Mouse (Mus musculus) hindbrain, embryonic 11.5 days (tissue): ENCODE measurements around the gene Zfp91. TPM values are rescaled to one million over a fixed set of nuclear protein-coding genes. Genes with fewer than 3 reads are reported as not detected.
A peak's percentile ranks its signal among the peaks of the same experiment; 100 is the strongest.

Experiments used
- ATAC-seq: fragments of 200-750 bp; cut with Nextera tagmentation; 2 replicates; pipeline ENCODE4 v1.8.0; 2017; ENCODE audit warnings: mild to moderate bottlenecking, moderate TSS enrichment, moderate library complexity; ENCODE audit not compliant: low FRiP score
- DNase-seq: peaks from one replicate; pipeline ENCODE4 v3.0.0-alpha.2; 2015; ENCODE audit warnings: low spot score
- H3K27ac ChIP-seq: fragments of 300-500 bp; sonication (generic); 2 replicates; pipeline ENCODE4 v1.5.1; 2014; ENCODE audit warnings: mild to moderate bottlenecking, low read depth, low read length
- H3K27me3 ChIP-seq: fragments of 300-500 bp; sonication (generic); 2 replicates; pipeline ENCODE4 v1.6.1; 2014; ENCODE audit warnings: mild to moderate bottlenecking, low read length, moderate library complexity, mixed read lengths; ENCODE audit not compliant: control insufficient read depth, insufficient read depth
- H3K36me3 ChIP-seq: fragments of 300-500 bp; sonication (generic); 2 replicates; pipeline ENCODE4 v1.6.1; 2014; ENCODE audit warnings: mild to moderate bottlenecking, low read length, moderate library complexity, mixed read lengths; ENCODE audit not compliant: control insufficient read depth, insufficient read depth
- H3K4me1 ChIP-seq: fragments of 300-500 bp; sonication (generic); replicated peaks from 2 replicates; pipeline ENCODE4 v1.6.1; 2014; ENCODE audit warnings: low read length, mixed read lengths; ENCODE audit not compliant: control insufficient read depth, insufficient read depth
- H3K4me2 ChIP-seq: fragments of 300-500 bp; sonication (generic); replicated peaks from 2 replicates; pipeline ENCODE4 v1.6.1; 2014; ENCODE audit warnings: mild to moderate bottlenecking, low read depth, low read length
- H3K4me3 ChIP-seq: fragments of 300-500 bp; sonication (generic); 2 replicates; pipeline ENCODE4 v1.5.1; 2014; ENCODE audit warnings: low read depth, low read length
- H3K9ac ChIP-seq: fragments of 300-500 bp; sonication (generic); 2 replicates; pipeline ENCODE4 v1.6.1; 2014; ENCODE audit warnings: low read depth, low read length
- H3K9me3 ChIP-seq: fragments of 300-500 bp; sonication (generic); 2 replicates; pipeline ENCODE4 v1.6.1; 2016; ENCODE audit warnings: low read length; ENCODE audit not compliant: control insufficient read depth
- WGBS: fragments of 180-500 bp; shearing (Covaris S2); extraction: QIAGEN DNeasy Blood & Tissue Kit; methylation state at CpG from one replicate; pipeline ENCODE4 v1.1.7; 2014; 5-methylcytosine and 5-hydroxymethylcytosine counted together
- polyA plus RNA-seq: library from polyadenylated mRNA; unstranded; fragments of >200 nt; fragmentation: Nextera tagmentation; extraction: Ambion mirVana; gene quantifications from 2 replicates; pipeline ENCODE4 v1.2.1, GENCODE M21; 2014

Gene Zfp91
- 12.2 and 15.8 TPM in 2 replicates for polyA plus RNA-seq

GRCm38 (mm10) chr19:12795511-12796327, at the start of gene Zfp91, which contains the start of gene Lpxn:
Gene Zfp91 (minus strand): TSS chr19:12796126.
Gene Lpxn (plus strand): TSS chr19:12796193.
- no peaks in the 10 kb centered on the region for H3K36me3 ChIP-seq
- H3K27me3 ChIP-seq, result no peaks in the 10 kb centered on the region
- ATAC-seq (peak; percentile 95), DNase-seq (peak; percentile 97)
- peak within 1 kb of the TSS; percentile 97 for H3K9ac ChIP-seq
- H3K4me3 ChIP-seq, result peak within 1 kb of the TSS; percentile 81
- H3K4me2 ChIP-seq, result peak within 1 kb of the TSS; percentile 69
- no peaks in the 10 kb centered on the region; the same call in 1 of the 2 replicates for H3K4me1 ChIP-seq
- no peaks in the 10 kb centered on the region for H3K9me3 ChIP-seq
- peak within 1 kb of the TSS; percentile 99 for H3K27ac ChIP-seq
- WGBS, result under 1% methylated on average over 44 of the region's 76 CpGs

- H3K27ac ChIP-seq, result no peak overlapping the region
These were observed 42.6 kb upstream of the Zfp91 start for GRCm38 (mm10) chr19:12838507-12838906.

GRCm38 (mm10) chr19:12833625-12834024, 37.7 kb upstream of the Zfp91 start:
- no peak overlapping the region for H3K4me2 ChIP-seq
- no peaks in the 10 kb centered on the region for H3K4me1 ChIP-seq
- no peaks in the 10 kb centered on the region for H3K27me3 ChIP-seq
- ATAC-seq (no peak), DNase-seq (no peak)
- H3K4me3 ChIP-seq, result no peak overlapping the region
- no peak overlapping the region for H3K9ac ChIP-seq
- H3K36me3 ChIP-seq, result no peaks in the 10 kb centered on the region
- no peaks in the 10 kb centered on the region for H3K9me3 ChIP-seq
- no peak overlapping the region for H3K27ac ChIP-seq
- 86% methylated on average over 3 of the region's 3 CpGs for WGBS

More at GRCm38 (mm10) chr19:12838507-12838906, 42.6 kb upstream of the Zfp91 start:
- no peaks in the 10 kb centered on the region for H3K9me3 ChIP-seq
- H3K4me1 ChIP-seq, result no peaks in the 10 kb centered on the region
- H3K4me3 ChIP-seq, result no peak overlapping the region
- H3K4me2 ChIP-seq, result no peak overlapping the region
- H3K27me3 ChIP-seq, result no peaks in the 10 kb centered on the region
- no peak overlapping the region for H3K9ac ChIP-seq
- 93% methylated on average over 1 of the region's 1 CpGs for WGBS
- no peaks in the 10 kb centered on the region for H3K36me3 ChIP-seq
- DNase-seq (no peak), ATAC-seq (no peak)

- DNase-seq, result no peak
- H3K9ac ChIP-seq, result no peak overlapping the region
- WGBS, result 83% methylated on average over 1 of the region's 1 CpGs
- no peaks in the 10 kb centered on the region for H3K27me3 ChIP-seq
- no peaks in the 10 kb centered on the region for H3K4me1 ChIP-seq
- no peaks in the 10 kb centered on the region for H3K36me3 ChIP-seq
- no peaks in the 10 kb centered on the region for H3K9me3 ChIP-seq
- no peak overlapping the region for H3K4me2 ChIP-seq
- H3K4me3 ChIP-seq, result no peak overlapping the region
- no peak for ATAC-seq
- H3K27ac ChIP-seq, result no peak overlapping the region
These were observed 35.6 kb upstream of the Zfp91 start for GRCm38 (mm10) chr19:12831559-12831958.

- WGBS, result 74% methylated on average over 2 of the region's 2 CpGs
- ATAC-seq, result no peak
- H3K9ac ChIP-seq, result no peak overlapping the region
These were observed 35.0 kb upstream of the Zfp91 start for GRCm38 (mm10) chr19:12830823-12831430.

GRCm38 (mm10) chr19:12824549-12824948, 28.6 kb upstream of the Zfp91 start:
- no peaks in the 10 kb centered on the region for H3K36me3 ChIP-seq
- H3K4me3 ChIP-seq, result no peak overlapping the region
- H3K4me1 ChIP-seq, result no peaks in the 10 kb centered on the region
- no peaks in the 10 kb centered on the region for H3K27me3 ChIP-seq
- ATAC-seq (no peak), DNase-seq (no peak)
- 70% methylated on average over 4 of the region's 4 CpGs for WGBS
- no peak overlapping the region for H3K9ac ChIP-seq
- H3K4me2 ChIP-seq, result no peak overlapping the region
- H3K9me3 ChIP-seq, result no peaks in the 10 kb centered on the region
- H3K27ac ChIP-seq, result no peak overlapping the region

More at GRCm38 (mm10) chr19:12830823-12831430, 35.0 kb upstream of the Zfp91 start:
- Histone ChIP-seq H3K4me3 (no peak overlapping the region), H3K27me3 (no peaks in the 10 kb centered on the region), H3K27ac (no peak overlapping the region), H3K4me2 (no peak overlapping the region), H3K4me1 (no peaks in the 10 kb centered on the region), H3K36me3 (no peaks in the 10 kb centered on the region), H3K9me3 (no peaks in the 10 kb centered on the region)
- no peak for DNase-seq

GRCm38 (mm10) chr19:12820383-12820782, 24.5 kb upstream of the Zfp91 start:
- Histone ChIP-seq H3K9me3 (no peaks in the 10 kb centered on the region), H3K4me1 (no peaks in the 10 kb centered on the region), H3K27me3 (no peaks in the 10 kb centered on the region), H3K27ac (no peak overlapping the region), H3K4me2 (no peak overlapping the region), H3K9ac (no peak overlapping the region), H3K36me3 (no peaks in the 10 kb centered on the region), H3K4me3 (no peak overlapping the region)
- DNase-seq (peak; percentile 51), ATAC-seq (no peak)
- WGBS, result 36% methylated on average over 4 of the region's 4 CpGs

- ATAC-seq, result no peak
- H3K9me3 ChIP-seq, result no peaks in the 10 kb centered on the region
- H3K4me2 ChIP-seq, result no peak overlapping the region
- DNase-seq, result no peak
- no peaks in the 10 kb centered on the region for H3K4me1 ChIP-seq
- H3K4me3 ChIP-seq, result no peak overlapping the region
- no peaks in the 10 kb centered on the region for H3K36me3 ChIP-seq
- no peak overlapping the region for H3K27ac ChIP-seq
- 89% methylated on average over 1 of the region's 1 CpGs for WGBS
- no peak overlapping the region for H3K9ac ChIP-seq
- H3K27me3 ChIP-seq, result no peaks in the 10 kb centered on the region
These were observed 22.6 kb upstream of the Zfp91 start for GRCm38 (mm10) chr19:12818507-12818906.
